Mouse (Mus musculus): ENCODE results near the gene Mns1. TPM values are rescaled to one million over a fixed set of nuclear protein-coding genes. Genes with fewer than 3 reads are reported as not detected.

Gene Mns1
- polyA plus RNA-seq, 1 experiment: 20.7 TPM

- TF ChIP-seq GATA1 (IDR thresholded peaks at IDR 0.05; ENCODE audit: low read length): no peak
These were observed 54.4 kb downstream of the Mns1 start, which contains the start of gene Tex9 for GRCm38 (mm10) chr9:72492194-72492565. Gene Tex9, minus strand, starts transcription at chr9:72492212.

GRCm38 (mm10) chr9:72493465-72493864 is 55.7 kb downstream of the Mns1 start:
- no peak for TF ChIP-seq GATA1 (IDR thresholded peaks at IDR 0.05; ENCODE audit: low read length)

DNA sequence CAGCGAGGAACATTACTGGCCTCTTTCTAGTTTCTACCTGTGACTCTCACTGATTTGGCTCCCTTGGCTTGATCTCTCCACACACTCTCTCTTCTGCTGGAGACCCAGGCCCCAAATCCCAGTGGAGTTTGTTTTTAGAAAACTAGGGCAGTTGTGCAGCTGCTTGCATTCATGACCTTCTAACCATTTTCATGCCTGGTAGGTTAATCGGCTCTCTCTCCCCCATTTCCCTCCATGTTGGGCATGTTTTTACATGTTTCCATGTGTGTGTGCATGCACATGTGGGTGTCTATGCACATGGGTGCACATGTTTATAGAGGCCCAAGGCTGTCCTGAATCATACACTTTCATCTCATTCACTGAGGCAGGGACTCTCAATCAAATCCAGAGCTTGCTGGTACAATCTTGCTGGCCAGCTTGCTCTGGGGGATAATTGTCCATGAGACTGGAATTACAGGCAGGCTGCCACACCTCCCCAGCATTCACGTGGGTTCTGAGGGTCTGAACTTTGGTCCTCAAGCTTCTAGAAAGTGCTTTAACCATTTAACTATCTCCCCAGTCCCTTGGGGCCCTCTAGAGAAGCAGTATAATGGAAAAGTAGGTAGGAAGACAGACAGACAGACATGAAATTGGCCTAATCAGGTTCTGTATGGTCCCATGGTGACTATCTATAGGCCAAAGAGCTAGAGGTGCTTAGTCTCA is 56.3 kb downstream of the Mns1 start:
- no peak for TF ChIP-seq GATA1 (IDR thresholded peaks at IDR 0.05; ENCODE audit: low read length)

GRCm38 (mm10) chr9:72496691-72497090 is 58.9 kb downstream of the Mns1 start:
- no peak for TF ChIP-seq GATA1 (IDR thresholded peaks at IDR 0.05; ENCODE audit: low read length)

DNA sequence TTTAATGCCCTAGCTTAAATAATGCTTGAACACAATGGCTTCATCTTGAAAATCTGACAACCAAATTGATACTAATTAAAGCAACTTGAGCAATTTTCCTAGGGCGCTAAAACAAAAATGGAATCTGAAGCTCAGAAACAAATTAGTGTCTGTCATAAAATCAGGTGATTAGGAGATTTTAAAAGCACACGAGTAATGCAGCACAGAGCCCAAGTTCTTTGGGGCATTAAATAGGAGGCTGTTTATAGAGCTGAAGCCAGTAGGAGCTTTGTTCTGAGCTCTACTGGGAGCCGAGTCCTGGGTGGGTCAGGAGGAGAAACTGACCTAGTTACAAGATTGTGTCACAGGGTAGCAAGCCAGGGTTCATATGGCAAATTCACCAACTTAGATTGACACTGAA is 59.4 kb downstream of the Mns1 start:
- TF ChIP-seq GATA1 (IDR thresholded peaks at IDR 0.05; ENCODE audit: low read length): no peak

Other genes starting within 250 kb of the Mns1 start
- 2.9 and 11.4 TPM in 2 replicates for gene Zfp280d, start 163.2 kb upstream of the Mns1 start, polyA plus RNA-seq (2012)
- 14.3 and 19.2 TPM in 2 replicates for gene Tex9, start 54.2 kb downstream of the Mns1 start, polyA plus RNA-seq (2012)
- gene Rfx7, start 94.2 kb downstream of the Mns1 start, polyA plus RNA-seq (2012): 23.8 and 30.7 TPM in 2 replicates
- gene Nedd4, start 224.3 kb downstream of the Mns1 start, polyA plus RNA-seq (2012): 159 and 283 TPM in 2 replicates

Data from G1E-ER4 (cell line).